18 mouse cellular contexts compared by ENCODE assay signal in genomic region chr7:135655113-135655512, GRCm38 (mm10).
DNase-seq lines count a peak whose midpoint lies in the region; ATAC-seq and TF ChIP-seq lines count a peak whose summit lies in the region.
"Had no signal": no experiment of that assay in that cellular context is flagged by ENCODE, and none has a peak within 500 bp of the region (broad histone marks: within the 10 kb centered on the region; RNA-seq: fewer than 3 reads in every experiment).

No protein-coding gene starts in this region.

- H3K36me3 ChIP-seq in liver, embryonic 16.5 days (ENCODE audit: control insufficient read depth, insufficient read depth), result no peaks in the 10 kb centered on the region
- H3K36me3 ChIP-seq: heart, embryonic 15.5 days; hindbrain, embryonic 12.5 days; limb, embryonic 12.5 days had no signal

- H3K9ac ChIP-seq in liver, embryonic 16.5 days (ENCODE audit: low read depth, low read length), result no peak overlapping the region
- H3K9ac ChIP-seq: forebrain, postnatal 0 days; heart, embryonic 15.5 days; hindbrain, embryonic 12.5 days; limb, embryonic 12.5 days had no signal

- H3K9me3 ChIP-seq in liver, embryonic 16.5 days (replicated peaks; ENCODE audit: control insufficient read depth, low read length), result no peaks in the 10 kb centered on the region
- H3K9me3 ChIP-seq: heart, embryonic 15.5 days; hindbrain, embryonic 12.5 days; limb, embryonic 12.5 days; megakaryocyte, embryonic 14.5 days had no signal

- no peak for TF ChIP-seq CTCF in bone marrow, adult 2 months (IDR thresholded peaks at IDR 0.05; ENCODE audit: control insufficient read depth, insufficient read depth, low read length)

- H3K4me1 ChIP-seq in liver, embryonic 16.5 days (ENCODE audit: control insufficient read depth, low read depth, low read length), result no peaks in the 10 kb centered on the region; the same call in none of the 2 replicates
- peaks cover 16% of the 10 kb centered on the region for H3K4me1 ChIP-seq in bone marrow, adult 2 months (ENCODE audit: control insufficient read depth, insufficient read depth, low read length)
- H3K4me1 ChIP-seq: hindbrain, embryonic 12.5 days had no signal

- H3K4me3 ChIP-seq in liver, embryonic 16.5 days (ENCODE audit: low read depth, low read length), result no peak overlapping the region
- peak overlapping the region; percentile 45 for H3K4me3 ChIP-seq in bone marrow, adult 2 months (replicated peaks; ENCODE audit: control insufficient read depth, low read depth, low read length)
- H3K4me3 ChIP-seq: erythroblast, embryonic 14.5 days; heart, embryonic 15.5 days; hindbrain, embryonic 12.5 days; limb, embryonic 12.5 days had no signal

- 0 out of 2 replicates have a peak, but pooled peaks have one; percentile 7 for ATAC-seq in liver, embryonic 16.5 days (ENCODE audit: low read depth)
- ATAC-seq in megakaryocyte progenitor cell, adult 5-6 weeks (replicated peaks; ENCODE audit: poor library complexity), result peak; percentile 56
- ATAC-seq: activated CD4-positive, CD25-positive, alpha-beta regulatory T cell, adult 4 months; forebrain, postnatal 0 days; intestine, postnatal 0 days had no signal

- WGBS in liver, embryonic 16.5 days (ENCODE audit: insufficient replicate concordance), result 41% methylated on average over 4 of the region's 4 CpGs
- 12% methylated on average over 4 of the region's 4 CpGs for WGBS in bone marrow, adult 2 months

- TF ChIP-seq POLR2A in bone marrow, adult 2 months (IDR thresholded peaks at IDR 0.05; ENCODE audit: borderline replicate concordance, control insufficient read depth, low read depth, low read length), result no peak

- no peak overlapping the region for H3K4me2 ChIP-seq in liver, embryonic 16.5 days (ENCODE audit: low read depth, low read length)
- H3K4me2 ChIP-seq: heart, embryonic 15.5 days; hindbrain, embryonic 12.5 days; limb, embryonic 12.5 days had no signal

- DNase-seq in liver (no peak), 416B (ENCODE audit: low read depth) (peak; percentile 76)
- DNase-seq in right cerebral cortex, postnatal 4 days, result no peak
- no peak for DNase-seq in left cerebral cortex, adult 8-10 months (ENCODE audit: low spot score in 2 of 2)
- DNase-seq: cerebellum, adult 8-10 months; forebrain, postnatal 0 days; gastrocnemius, postnatal 36 days; kidney, postnatal 25 days had no signal

- no peaks in the 10 kb centered on the region for H3K27me3 ChIP-seq in liver, embryonic 16.5 days (ENCODE audit: control insufficient read depth, insufficient read depth, low read depth, low read length)
- H3K27me3 ChIP-seq: hindbrain, embryonic 12.5 days; limb, embryonic 12.5 days; megakaryocyte, embryonic 14.5 days had no signal

- H3K27ac ChIP-seq in liver, embryonic 16.5 days (ENCODE audit: low read length), result peak overlapping the region; percentile 60
- peak overlapping the region; percentile 81 for H3K27ac ChIP-seq in bone marrow, adult 2 months (ENCODE audit: control insufficient read depth, insufficient read depth, low read depth, low read length, poor library complexity)
- H3K27ac ChIP-seq: heart, embryonic 15.5 days; hindbrain, embryonic 12.5 days; limb, embryonic 12.5 days had no signal
